Mouse (Mus musculus) forebrain, embryonic 12.5 days (tissue): ENCODE results near the gene Elmod3. TPM values are rescaled to one million over a fixed set of nuclear protein-coding genes. Genes with fewer than 3 reads are reported as not detected.

Experiments
- ATAC-seq: fragments of 200-750 bp; cut with Nextera tagmentation; 2 replicates; pipeline ENCODE4 v1.8.0; 2017; ENCODE audit warnings: moderate TSS enrichment; ENCODE audit not compliant: low FRiP score
- H3K27ac ChIP-seq: fragments of 300-500 bp; sonication (generic); 2 replicates; pipeline ENCODE4 v1.5.1; 2016; ENCODE audit warnings: mild to moderate bottlenecking
- H3K27me3 ChIP-seq: fragments of 300-500 bp; sonication (generic); 2 replicates; pipeline ENCODE4 v1.6.1; 2016; ENCODE audit warnings: mild to moderate bottlenecking
- H3K36me3 ChIP-seq: fragments of 300-500 bp; sonication (generic); replicated peaks from 2 replicates; pipeline ENCODE4 v1.6.1; 2016; ENCODE audit warnings: mild to moderate bottlenecking
- H3K4me1 ChIP-seq: fragments of 300-500 bp; sonication (generic); 2 replicates; pipeline ENCODE4 v1.6.1; 2016
- H3K4me2 ChIP-seq: fragments of 300-500 bp; sonication (generic); 2 replicates; pipeline ENCODE4 v1.6.1; 2016; ENCODE audit warnings: mild to moderate bottlenecking, moderate library complexity
- H3K4me3 ChIP-seq: fragments of 300-500 bp; sonication (generic); replicated peaks from 2 replicates; pipeline ENCODE4 v1.5.1; 2016; ENCODE audit warnings: mild to moderate bottlenecking
- H3K9ac ChIP-seq: fragments of 300-500 bp; sonication (generic); 2 replicates; pipeline ENCODE4 v1.6.1; 2016; ENCODE audit warnings: mild to moderate bottlenecking
- H3K9me3 ChIP-seq: fragments of 300-500 bp; sonication (generic); 2 replicates; pipeline ENCODE4 v1.6.1; 2016
- WGBS: fragments of 180-500 bp; shearing (Covaris S2); methylation state at CpG from one replicate; pipeline ENCODE4 v1.1.7; 2016; 5-methylcytosine and 5-hydroxymethylcytosine counted together
- polyA plus RNA-seq: library from polyadenylated mRNA; unstranded; fragments of >200 nt; fragmentation: Nextera tagmentation; extraction: Ambion mirVana; gene quantifications from 2 replicates; pipeline ENCODE4 v1.2.1, GENCODE M21; 2016

Elmod3 gene
- polyA plus RNA-seq, 1 experiment from 2014 or later, result 16.0 TPM

DNA sequence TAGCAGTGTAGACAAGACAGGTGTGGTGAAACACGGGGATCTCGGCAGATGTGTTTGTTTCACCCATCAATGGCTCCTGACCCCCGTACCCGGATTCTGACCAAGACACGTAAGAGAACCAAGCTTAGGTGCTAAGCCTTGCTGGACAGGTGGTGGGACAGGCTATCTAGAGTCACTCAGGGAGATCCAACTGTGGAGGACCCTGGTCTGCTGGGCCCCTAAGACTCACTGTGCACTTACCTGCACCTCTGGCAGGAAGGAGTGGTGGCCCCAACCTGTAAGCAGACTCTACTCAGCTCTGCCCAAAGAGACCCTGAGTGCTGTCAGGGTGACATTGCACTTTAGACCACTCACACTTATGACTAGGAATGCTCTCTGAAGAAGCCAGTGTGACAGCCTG, 77.3 kb downstream of the Elmod3 start:
- Histone ChIP-seq H3K36me3 (no peaks in the 10 kb centered on the region), H3K27me3 (no peaks in the 10 kb centered on the region), H3K9me3 (no peaks in the 10 kb centered on the region), H3K4me2 (no peak overlapping the region), H3K9ac (no peak overlapping the region), H3K4me3 (no peak overlapping the region), H3K4me1 (peaks cover 30% of the 10 kb centered on the region), H3K27ac (peak overlapping the region; percentile 95)
- ATAC-seq, result no peak
- WGBS, result 94% methylated on average over 5 of the region's 5 CpGs

DNA sequence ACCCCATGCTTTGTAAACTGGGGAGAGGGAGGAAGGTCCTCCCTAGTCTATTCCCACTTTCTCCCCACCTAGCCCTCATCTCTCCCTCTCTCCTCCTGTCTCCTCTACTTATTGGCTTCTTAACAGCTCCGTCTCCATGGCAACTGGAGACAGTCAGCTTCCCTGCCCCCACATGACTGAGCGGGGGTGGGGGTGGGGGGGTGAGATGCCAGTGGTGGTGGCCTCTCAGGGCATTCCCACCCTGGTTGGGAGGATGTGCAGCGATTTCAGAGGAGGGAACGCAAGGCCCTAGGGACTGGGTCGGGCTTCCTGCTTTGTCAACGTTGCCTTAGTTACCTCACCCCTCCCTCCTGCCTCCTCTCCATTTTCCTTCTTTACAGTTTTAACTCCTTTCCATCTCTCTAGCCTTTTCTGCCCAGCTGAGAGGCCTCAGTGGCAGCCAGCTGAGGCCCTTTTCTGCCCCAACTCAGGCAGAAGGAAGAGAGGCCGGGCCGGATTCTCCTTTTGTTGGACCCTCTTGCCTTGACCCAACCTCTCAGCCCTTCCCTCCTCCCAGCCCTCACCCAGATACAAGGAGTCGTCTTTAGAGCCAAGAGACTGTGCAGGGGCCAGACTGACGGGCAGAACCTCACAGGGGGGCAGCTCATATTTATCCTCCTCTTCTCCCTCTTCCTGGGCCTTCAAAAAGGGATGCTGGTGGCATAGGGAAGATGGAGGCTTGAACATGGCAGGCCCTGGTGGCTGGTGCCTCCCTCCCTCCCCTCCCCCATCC, 78.1 kb downstream of the Elmod3 start:
- H3K36me3 ChIP-seq, result no peaks in the 10 kb centered on the region
- peak overlapping the region; percentile 95 for H3K27ac ChIP-seq
- no peaks in the 10 kb centered on the region for H3K9me3 ChIP-seq
- H3K9ac ChIP-seq, result 0 out of 2 replicates have a peak overlapping the region, but pooled peaks have one; percentile 36
- no peaks in the 10 kb centered on the region for H3K27me3 ChIP-seq
- 5% methylated on average over 10 of the region's 10 CpGs for WGBS
- H3K4me3 ChIP-seq, result peak overlapping the region; percentile 19
- H3K4me2 ChIP-seq, result peak overlapping the region; percentile 41
- ATAC-seq, result peak; percentile 89
- H3K4me1 ChIP-seq, result peaks cover 30% of the 10 kb centered on the region

DNA sequence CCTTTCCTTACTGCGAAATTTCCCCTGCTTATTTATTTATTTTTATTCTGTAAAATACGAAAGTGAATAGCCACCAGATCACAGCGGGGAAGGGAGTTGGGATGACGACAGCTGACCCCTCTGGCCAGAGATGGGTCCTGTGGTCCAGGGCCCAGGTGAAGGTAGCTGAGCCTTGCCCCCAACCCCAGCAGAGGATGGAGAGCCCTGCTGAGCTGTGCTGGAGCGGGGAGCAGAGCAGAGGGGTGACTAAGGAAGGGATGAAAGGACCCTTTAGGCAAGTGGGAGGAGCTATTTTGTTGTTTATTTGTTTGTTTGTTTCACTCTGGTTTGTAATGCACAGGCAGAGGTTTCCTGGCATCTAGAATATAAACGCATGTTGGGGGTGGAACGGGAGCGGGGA, 78.9 kb downstream of the Elmod3 start:
- Histone ChIP-seq H3K36me3 (no peaks in the 10 kb centered on the region), H3K4me1 (peaks cover 30% of the 10 kb centered on the region), H3K9me3 (no peaks in the 10 kb centered on the region), H3K27ac (peak overlapping the region; percentile 95), H3K27me3 (no peaks in the 10 kb centered on the region), H3K4me3 (no peak overlapping the region), H3K9ac (0 out of 2 replicates have a peak overlapping the region, but pooled peaks have one; percentile 21), H3K4me2 (peak overlapping the region; percentile 41)
- ATAC-seq, result peak; percentile 53
- WGBS, result 23% methylated on average over 8 of the region's 8 CpGs

DNA sequence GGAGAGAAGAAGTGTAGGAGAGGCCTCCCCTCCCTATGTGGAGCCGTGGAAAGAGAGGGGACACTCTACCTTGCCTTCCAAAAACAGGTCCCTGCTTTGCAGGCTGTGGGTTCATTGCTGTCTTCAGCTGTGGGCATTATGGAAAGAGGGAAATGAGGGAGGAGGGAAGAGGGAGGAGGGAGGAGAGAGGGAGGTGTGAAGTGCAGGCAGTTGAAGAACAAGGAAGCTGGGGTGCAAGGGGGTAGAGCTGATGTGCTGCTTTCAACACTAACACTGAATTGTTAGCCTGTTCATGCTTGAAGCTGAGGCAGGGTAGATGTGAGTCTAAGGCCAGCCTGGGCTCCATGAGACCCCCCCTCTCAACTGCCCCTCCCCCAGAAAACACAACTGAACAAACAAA, 79.4 kb downstream of the Elmod3 start:
- H3K27ac ChIP-seq, result peak overlapping the region; percentile 95
- H3K9me3 ChIP-seq, result no peaks in the 10 kb centered on the region
- H3K9ac ChIP-seq, result 0 out of 2 replicates have a peak overlapping the region, but pooled peaks have one; percentile 21
- no peaks in the 10 kb centered on the region for H3K36me3 ChIP-seq
- H3K27me3 ChIP-seq, result no peaks in the 10 kb centered on the region
- 72% methylated on average over 1 of the region's 1 CpGs for WGBS
- H3K4me3 ChIP-seq, result no peak overlapping the region
- H3K4me2 ChIP-seq, result no peak overlapping the region
- no peak for ATAC-seq
- peaks cover 34% of the 10 kb centered on the region for H3K4me1 ChIP-seq

Other genes with a start within 250 kb of the Elmod3 start
- 4.0 and 4.1 TPM in 2 replicates for gene Tmem150a, start 243.0 kb downstream of the Elmod3 start, polyA plus RNA-seq
- gene Rnf181, start 231.5 kb downstream of the Elmod3 start, polyA plus RNA-seq, result 97.4 and 97.5 TPM in 2 replicates
- 6.0 and 7.6 TPM in 2 replicates for gene Vamp5, start 217.9 kb downstream of the Elmod3 start, polyA plus RNA-seq
- 24.6 and 26.0 TPM in 2 replicates for gene Vamp8, start 207.7 kb downstream of the Elmod3 start, polyA plus RNA-seq
- gene Ggcx, start 184.1 kb downstream of the Elmod3 start, polyA plus RNA-seq, result 19.1 and 19.8 TPM in 2 replicates
- gene Mat2a, start 158.9 kb downstream of the Elmod3 start, polyA plus RNA-seq, result 475 and 476 TPM in 2 replicates
- 0.40 and 0.47 TPM in 2 replicates for gene Sh2d6, start 76.7 kb downstream of the Elmod3 start, polyA plus RNA-seq
- 4.1 and 5.4 TPM in 2 replicates for gene Capg, start 54.0 kb downstream of the Elmod3 start, polyA plus RNA-seq
- 4.6 and 5.3 TPM in 2 replicates for gene Retsat, start 62 bp upstream of the Elmod3 start, polyA plus RNA-seq
- gene Tgoln1, start 18.6 kb upstream of the Elmod3 start, polyA plus RNA-seq, result 31.0 and 32.1 TPM in 2 replicates
- 24.4 and 25.9 TPM in 2 replicates for gene Tcf7l1, start 190.8 kb upstream of the Elmod3 start, polyA plus RNA-seq